Mouse (Mus musculus): ENCODE results near the gene Tas2r115. TPM values are rescaled to one million over a fixed set of nuclear protein-coding genes. Genes with fewer than 3 reads are reported as not detected.
"Not testable (repeated sequence)": the region's sequence is repeated elsewhere in the genome, so short reads cannot be mapped to it uniquely, and the experiment has no call there.

The Tas2r115 gene
- total RNA-seq, 1 experiment: not detected

- H3K36me3 ChIP-seq (ENCODE audit: control insufficient read depth, insufficient read depth, low read length, poor library complexity, severe bottlenecking): no peaks in the 10 kb centered on the region
- no peaks in the 10 kb centered on the region for H3K4me1 ChIP-seq (ENCODE audit: control insufficient read depth in 2 of 2, insufficient read depth in 2 of 2, low read length in 2 of 2, poor library complexity in 1 of 2)
- H3K9me3 ChIP-seq (ENCODE audit: control insufficient read depth, insufficient read depth, low read depth, low read length): no peaks in the 10 kb centered on the region
- H3K4me3 ChIP-seq (ENCODE audit: insufficient read depth in 1 of 2, low read depth in 1 of 2, low read length in 2 of 2, poor library complexity in 1 of 2, severe bottlenecking in 1 of 2): no peak overlapping the region
- no peak overlapping the region for H3K27ac ChIP-seq (ENCODE audit: insufficient read depth, low read depth, low read length, poor library complexity, severe bottlenecking)
- TF ChIP-seq MAFK (IDR thresholded peaks at IDR 0.05; ENCODE audit: insufficient read depth, low read depth, low read length) (no peak), HCFC1 (IDR thresholded peaks at IDR 0.05; ENCODE audit: borderline replicate concordance, insufficient read depth, low read length) (no peak), ZC3H11A (IDR thresholded peaks at IDR 0.05; ENCODE audit: borderline replicate concordance, low read depth, low read length) (no peak), ZNF384 (IDR thresholded peaks at IDR 0.05; ENCODE audit: low read depth, low read length) (no peak), CHD2 (IDR thresholded peaks at IDR 0.05; ENCODE audit: low read depth, low read length) (no peak)
- no peak overlapping the region for H3K9ac ChIP-seq (ENCODE audit: insufficient read depth, low read depth, low read length, poor library complexity, severe bottlenecking)
- in situ Hi-C loops (cut with MboI; ENCODE audit: low sequenced_read_pairs in 2 of 2, unreplicated experiment in 2 of 2): no loop called here
- DNase-seq (ENCODE audit: low read depth, low spot score): no peak
Measured at GRCm38 (mm10) chr6:132750206-132750605, 12.4 kb upstream of the Tas2r115 start.

GRCm38 (mm10) chr6:132711828-132712227 lies 26.0 kb downstream of the Tas2r115 start, which contains the start of gene Tas2r122:
TSS of gene Tas2r122 (minus strand) at chr6:132711928.
- no peak within 1 kb of the TSS for H3K4me3 ChIP-seq (ENCODE audit: insufficient read depth in 1 of 2, low read depth in 1 of 2, low read length in 2 of 2, poor library complexity in 1 of 2, severe bottlenecking in 1 of 2)
- no peaks in the 10 kb centered on the region for H3K9me3 ChIP-seq (ENCODE audit: control insufficient read depth, insufficient read depth, low read depth, low read length)
- H3K4me1 ChIP-seq (ENCODE audit: control insufficient read depth in 2 of 2, insufficient read depth in 2 of 2, low read length in 2 of 2, poor library complexity in 1 of 2): no peaks in the 10 kb centered on the region
- in situ Hi-C loops (cut with MboI; ENCODE audit: low sequenced_read_pairs in 2 of 2, unreplicated experiment in 2 of 2): no loop called here
- no peak within 1 kb of the TSS for H3K27ac ChIP-seq (ENCODE audit: insufficient read depth, low read depth, low read length, poor library complexity, severe bottlenecking)
- TF ChIP-seq ZNF384 (IDR thresholded peaks at IDR 0.05; ENCODE audit: low read depth, low read length): no peak
- no peak for TF ChIP-seq ZC3H11A (IDR thresholded peaks at IDR 0.05; ENCODE audit: borderline replicate concordance, low read depth, low read length)
- no peak for TF ChIP-seq HCFC1 (IDR thresholded peaks at IDR 0.05; ENCODE audit: borderline replicate concordance, insufficient read depth, low read length)
- TF ChIP-seq MAFK (IDR thresholded peaks at IDR 0.05; ENCODE audit: insufficient read depth, low read depth, low read length): no peak
- no peak for TF ChIP-seq CHD2 (IDR thresholded peaks at IDR 0.05; ENCODE audit: low read depth, low read length)
- DNase-seq (ENCODE audit: low read depth, low spot score): no peak
- H3K36me3 ChIP-seq (ENCODE audit: control insufficient read depth, insufficient read depth, low read length, poor library complexity, severe bottlenecking): no peaks in the 10 kb centered on the region
- no peak within 1 kb of the TSS for H3K9ac ChIP-seq (ENCODE audit: insufficient read depth, low read depth, low read length, poor library complexity, severe bottlenecking)

GRCm38 (mm10) chr6:132700907-132701306 lies 36.9 kb downstream of the Tas2r115 start, which contains the start of gene Tas2r121:
TSS of gene Tas2r121 (minus strand) at chr6:132701007.
- DNase-seq (ENCODE audit: low read depth, low spot score): no peak
- Histone ChIP-seq H3K4me3 (ENCODE audit: insufficient read depth in 1 of 2, low read depth in 1 of 2, low read length in 2 of 2, poor library complexity in 1 of 2, severe bottlenecking in 1 of 2) (no peak within 1 kb of the TSS), H3K27ac (ENCODE audit: insufficient read depth, low read depth, low read length, poor library complexity, severe bottlenecking) (no peak within 1 kb of the TSS), H3K36me3 (ENCODE audit: control insufficient read depth, insufficient read depth, low read length, poor library complexity, severe bottlenecking) (no peaks in the 10 kb centered on the region), H3K9me3 (ENCODE audit: control insufficient read depth, insufficient read depth, low read depth, low read length) (no peaks in the 10 kb centered on the region), H3K9ac (ENCODE audit: insufficient read depth, low read depth, low read length, poor library complexity, severe bottlenecking) (no peak within 1 kb of the TSS), H3K4me1 (ENCODE audit: control insufficient read depth in 2 of 2, insufficient read depth in 2 of 2, low read length in 2 of 2, poor library complexity in 1 of 2) (no peaks in the 10 kb centered on the region)
- in situ Hi-C loops (cut with MboI; ENCODE audit: low sequenced_read_pairs in 2 of 2, unreplicated experiment in 2 of 2): no loop called here
- TF ChIP-seq MAFK (IDR thresholded peaks at IDR 0.05; ENCODE audit: insufficient read depth, low read depth, low read length): no peak

- H3K4me1 ChIP-seq (ENCODE audit: control insufficient read depth in 2 of 2, insufficient read depth in 2 of 2, low read length in 2 of 2, poor library complexity in 1 of 2); H3K4me3 ChIP-seq (ENCODE audit: insufficient read depth in 1 of 2, low read depth in 1 of 2, low read length in 2 of 2, poor library complexity in 1 of 2, severe bottlenecking in 1 of 2); H3K36me3 ChIP-seq (ENCODE audit: control insufficient read depth, insufficient read depth, low read length, poor library complexity, severe bottlenecking); H3K9ac ChIP-seq (ENCODE audit: insufficient read depth, low read depth, low read length, poor library complexity, severe bottlenecking); H3K27ac ChIP-seq (ENCODE audit: insufficient read depth, low read depth, low read length, poor library complexity, severe bottlenecking); in situ Hi-C loops (cut with MboI; ENCODE audit: low sequenced_read_pairs in 2 of 2, unreplicated experiment in 2 of 2); H3K9me3 ChIP-seq (ENCODE audit: control insufficient read depth, insufficient read depth, low read depth, low read length); DNase-seq (ENCODE audit: low read depth, low spot score): not testable (repeated sequence)
Measured at GRCm38 (mm10) chr6:132691596-132691995, 46.2 kb downstream of the Tas2r115 start.

Other genes starting within 250 kb of the Tas2r115 start
- gene Prh1, start 168.2 kb downstream of the Tas2r115 start, total RNA-seq (2012; rRNA removed): not detected in 2 replicates
- not detected in 2 replicates for gene Prp2, start 142.1 kb downstream of the Tas2r115 start, total RNA-seq (2012; rRNA removed)
- not detected in 2 replicates for gene A630073D07Rik, start 86.5 kb downstream of the Tas2r115 start, total RNA-seq (2012; rRNA removed)
- gene Tas2r120, start 81.1 kb downstream of the Tas2r115 start, total RNA-seq (2012; rRNA removed): not detected in 2 replicates
- gene Tas2r121, start 37.0 kb downstream of the Tas2r115 start, total RNA-seq (2012; rRNA removed): not detected in 2 replicates
- gene Tas2r122, start 26.1 kb downstream of the Tas2r115 start, total RNA-seq (2012; rRNA removed): not detected in 2 replicates
- not detected in 2 replicates for gene Tas2r124, start 16.7 kb upstream of the Tas2r115 start, total RNA-seq (2012; rRNA removed)
- gene Tas2r102, start 24.1 kb upstream of the Tas2r115 start, total RNA-seq (2012; rRNA removed): not detected in 2 replicates
- not detected in 2 replicates for gene Tas2r136, start 40.1 kb upstream of the Tas2r115 start, total RNA-seq (2012; rRNA removed)
- gene Tas2r117, start 64.8 kb upstream of the Tas2r115 start, total RNA-seq (2012; rRNA removed): not detected in 2 replicates
- not detected in 2 replicates for gene Tas2r123, start 109.1 kb upstream of the Tas2r115 start, total RNA-seq (2012; rRNA removed)
- not detected in 2 replicates for gene Tas2r116, start 117.4 kb upstream of the Tas2r115 start, total RNA-seq (2012; rRNA removed)
- gene Tas2r110, start 130.0 kb upstream of the Tas2r115 start, total RNA-seq (2012; rRNA removed): not detected in 2 replicates
- gene Tas2r113, start 155.0 kb upstream of the Tas2r115 start, total RNA-seq (2012; rRNA removed): not detected in 2 replicates
- gene Tas2r125, start 171.6 kb upstream of the Tas2r115 start, total RNA-seq (2012; rRNA removed): not detected in 2 replicates
- not detected in 2 replicates for gene Tas2r129, start 213.1 kb upstream of the Tas2r115 start, total RNA-seq (2012; rRNA removed)
- gene Tas2r131, start 219.9 kb upstream of the Tas2r115 start, total RNA-seq (2012; rRNA removed): not detected in 2 replicates
- gene Tas2r109, start 242.9 kb upstream of the Tas2r115 start, total RNA-seq (2012; rRNA removed): not detected in 2 replicates